Mouse (Mus musculus) lung, postnatal 36 days (tissue): Measurements from ENCODE around the gene Ikzf1.

Experiments used
- DNase-seq: peaks from one replicate; pipeline ENCODE4 v3.0.0; 2022; ENCODE audit warnings: mixed read lengths

Ikzf1 gene

DNA sequence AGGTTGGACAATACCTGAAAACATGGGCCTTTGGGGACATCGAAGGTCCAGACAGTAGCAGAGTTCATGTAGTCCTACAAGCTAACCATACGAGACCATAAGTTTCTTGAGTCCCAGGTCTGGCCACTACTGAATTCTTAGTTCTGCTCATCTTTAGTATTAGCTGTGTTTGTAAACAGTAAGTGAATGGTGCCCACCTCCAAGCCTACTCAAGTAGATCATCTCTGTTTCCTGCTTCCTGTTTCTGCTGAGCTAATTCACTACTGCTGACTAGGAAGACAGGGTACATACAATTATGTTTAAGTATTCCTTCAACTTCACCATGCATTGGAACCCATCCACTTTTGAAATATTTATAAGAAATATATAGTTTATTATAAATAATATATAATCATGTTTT, 83.3 kb downstream of the Ikzf1 start:
- DNase-seq = no peak

GRCm38 (mm10) chr11:11769281-11769680, 84.5 kb downstream of the Ikzf1 start:
- no peak for DNase-seq

DNA sequence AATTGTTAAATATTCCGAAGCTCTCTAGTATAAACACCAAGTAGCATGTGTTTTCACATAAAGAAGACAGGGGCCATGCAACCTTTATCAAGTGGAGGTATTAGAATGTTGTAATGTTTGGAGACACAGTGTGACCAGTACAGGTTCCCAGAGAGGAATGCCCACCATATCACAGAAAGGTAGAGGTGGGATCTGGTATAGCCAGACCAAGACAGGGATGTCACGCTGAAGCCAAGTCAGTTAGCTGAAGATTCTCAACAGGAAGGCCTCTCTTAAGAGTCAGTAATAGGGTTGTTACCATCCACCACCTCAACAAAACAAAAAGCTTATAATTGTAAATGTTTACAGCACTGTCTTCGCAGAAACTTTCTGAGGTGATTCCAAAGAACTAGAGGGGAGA, 85.9 kb downstream of the Ikzf1 start:
- DNase-seq = no peak

DNA sequence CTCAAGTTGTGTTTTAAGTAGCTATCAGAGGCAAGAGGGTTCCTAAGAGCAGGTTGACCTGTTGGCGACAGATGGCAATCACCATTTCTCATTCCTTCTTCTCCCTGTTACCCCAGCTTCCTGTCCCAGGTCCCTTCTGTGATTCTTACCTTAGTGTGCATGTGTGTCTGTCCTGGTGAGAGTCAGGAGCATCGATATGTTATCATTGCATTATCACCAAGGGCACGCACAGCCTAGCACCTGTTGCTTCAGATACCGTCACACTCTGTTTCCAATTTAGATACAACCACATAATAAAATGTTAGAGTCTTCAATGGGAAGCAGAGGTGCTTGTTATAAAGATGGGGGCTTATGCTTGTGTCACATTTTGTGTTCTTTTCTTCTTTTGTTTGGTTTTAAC, 87.4 kb downstream of the Ikzf1 start:
- DNase-seq = no peak

GRCm38 (mm10) chr11:11774384-11774783, 89.6 kb downstream of the Ikzf1 start:
- DNase-seq = no peak

- DNase-seq = no peak
These were observed 90.1 kb downstream of the Ikzf1 start for GRCm38 (mm10) chr11:11774893-11775292.

DNA sequence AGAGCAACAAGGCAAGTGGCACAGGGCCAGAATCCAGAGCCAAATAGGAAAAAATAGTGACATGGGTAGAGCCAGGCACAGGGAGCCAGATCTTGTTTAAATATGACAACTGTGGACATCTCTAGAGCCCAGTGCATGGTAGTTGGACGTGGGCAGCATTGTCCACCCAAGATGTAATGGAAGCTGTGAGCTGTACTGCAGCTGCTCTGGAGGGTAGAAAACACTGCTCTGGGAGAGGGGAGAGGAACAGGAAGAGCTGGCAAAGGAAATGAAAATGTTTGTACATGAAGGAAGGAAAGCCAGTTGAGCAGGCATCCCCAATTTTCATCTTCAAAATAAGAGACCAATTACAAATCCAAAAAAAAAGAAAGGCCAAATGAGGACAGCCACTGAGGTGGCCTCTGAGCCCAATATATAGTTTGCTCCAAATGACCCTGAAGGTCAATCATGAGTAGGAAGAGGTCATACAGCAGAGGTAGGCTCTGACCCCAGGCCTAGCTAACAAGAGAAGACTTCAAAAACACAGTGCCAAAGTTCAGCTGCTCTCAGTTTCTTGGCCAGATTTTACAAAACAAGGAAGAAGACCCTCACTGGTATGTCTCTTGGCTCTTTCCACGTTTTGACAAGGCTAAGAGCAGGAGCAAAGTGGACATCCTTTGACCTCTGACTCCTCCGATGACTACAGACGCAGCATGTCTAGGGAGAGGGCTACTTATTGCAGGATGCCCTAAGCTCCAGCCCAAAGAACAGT, 91.4 kb downstream of the Ikzf1 start:
- no peak for DNase-seq

- no peak for DNase-seq
These were observed 92.0 kb downstream of the Ikzf1 start for GRCm38 (mm10) chr11:11776822-11777174.

DNA sequence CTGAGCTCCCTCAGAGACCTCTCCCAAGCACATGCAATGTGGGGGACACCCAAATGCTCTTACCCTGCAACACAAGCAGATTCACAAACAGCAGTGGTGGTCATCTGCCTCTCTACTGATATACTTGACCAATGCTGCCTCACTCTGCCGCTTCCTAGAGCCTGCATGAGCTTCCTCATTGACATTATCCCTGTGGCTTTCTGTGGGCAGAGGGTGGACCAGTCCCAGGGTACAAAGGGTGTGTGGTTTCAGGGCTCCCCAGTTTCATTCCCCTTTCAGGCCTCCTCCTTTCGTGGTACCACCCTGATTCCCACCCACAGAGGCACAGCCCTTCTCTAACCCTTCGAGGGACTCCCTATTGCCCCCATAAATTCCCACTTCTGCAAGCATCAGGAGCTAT, 92.4 kb downstream of the Ikzf1 start:
- DNase-seq = peak; percentile 22

DNA sequence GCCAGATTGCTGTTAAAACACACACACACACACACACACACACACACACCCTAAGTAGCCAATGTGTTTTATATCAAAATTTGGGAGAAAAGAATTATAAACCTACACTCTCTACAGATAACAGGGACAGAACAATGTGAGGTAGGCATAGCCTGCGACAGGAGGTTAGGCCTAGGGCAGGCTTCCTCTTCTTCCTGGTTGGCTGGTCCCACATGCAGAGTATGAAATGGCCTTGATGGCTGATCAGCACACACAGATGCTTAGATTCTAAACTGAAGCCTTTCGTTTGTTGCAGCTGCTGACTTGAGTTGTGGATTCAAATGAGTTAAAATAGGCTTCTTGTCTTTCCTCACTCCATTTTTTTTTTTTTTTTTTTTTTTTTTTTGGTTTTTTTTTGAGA, 93.0 kb downstream of the Ikzf1 start:
- no peak for DNase-seq

DNA sequence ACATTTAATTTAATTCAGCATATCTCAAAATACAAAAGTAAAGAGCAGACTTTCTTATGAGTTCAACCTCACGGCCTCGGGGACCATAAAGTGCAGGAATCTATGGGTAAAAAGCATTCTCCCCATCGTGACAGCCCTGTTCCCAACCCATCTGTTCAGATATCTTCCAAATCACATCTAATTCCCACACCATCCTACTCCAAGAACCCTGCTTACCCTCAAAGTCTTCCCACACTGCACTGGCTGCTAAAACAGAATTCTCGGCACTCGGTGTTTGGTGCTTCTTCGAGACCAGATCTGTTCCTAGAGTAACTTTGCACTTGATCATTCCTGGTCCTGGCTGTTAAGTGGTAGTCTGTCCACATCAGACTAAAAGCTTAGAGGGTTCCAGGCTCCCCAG, 93.5 kb downstream of the Ikzf1 start:
- no peak for DNase-seq

DNA sequence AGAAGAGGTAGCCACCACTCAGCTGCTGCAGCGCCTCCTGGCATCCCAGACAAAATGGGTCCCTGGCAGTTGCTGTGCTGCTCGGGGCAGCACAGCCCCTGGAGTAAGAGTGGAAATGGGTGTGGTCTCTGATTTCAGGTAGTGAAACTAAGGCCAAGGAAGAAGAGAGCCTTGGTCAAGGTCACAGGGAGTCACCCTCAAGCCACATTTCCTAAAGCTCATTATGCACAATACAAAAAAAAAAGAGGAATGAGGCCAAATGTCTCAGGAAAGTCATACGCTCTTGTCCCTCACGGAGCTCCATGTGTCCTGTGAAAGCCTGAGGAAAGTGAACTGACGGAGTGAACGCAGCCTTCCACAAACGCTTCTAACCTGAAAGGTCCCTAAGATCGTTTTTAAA, 96.9 kb downstream of the Ikzf1 start:
- DNase-seq = no peak

DNA sequence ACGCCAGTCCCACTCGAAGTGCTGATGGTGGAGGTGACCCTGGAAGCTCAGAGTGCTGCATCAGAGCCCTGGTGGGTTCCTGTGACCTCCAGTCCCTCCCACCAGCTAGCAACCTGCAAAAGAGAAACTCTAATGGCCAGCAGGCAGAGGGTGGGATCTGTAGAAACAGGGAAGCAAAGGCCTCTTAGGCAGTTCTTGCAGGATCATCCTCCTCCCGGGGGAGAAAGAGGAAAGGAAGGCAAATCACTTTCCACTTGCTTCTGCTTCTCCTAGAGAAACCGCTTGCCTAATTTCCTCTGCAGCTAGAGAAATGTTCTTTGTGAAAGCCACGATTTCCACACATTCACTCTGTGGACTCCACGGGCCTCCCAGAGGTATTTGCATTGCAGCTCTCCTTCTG, 100.7 kb downstream of the Ikzf1 start:
- DNase-seq = peak; percentile 38

GRCm38 (mm10) chr11:11788521-11788974, 103.7 kb downstream of the Ikzf1 start:
- DNase-seq = peak; percentile 88

DNA sequence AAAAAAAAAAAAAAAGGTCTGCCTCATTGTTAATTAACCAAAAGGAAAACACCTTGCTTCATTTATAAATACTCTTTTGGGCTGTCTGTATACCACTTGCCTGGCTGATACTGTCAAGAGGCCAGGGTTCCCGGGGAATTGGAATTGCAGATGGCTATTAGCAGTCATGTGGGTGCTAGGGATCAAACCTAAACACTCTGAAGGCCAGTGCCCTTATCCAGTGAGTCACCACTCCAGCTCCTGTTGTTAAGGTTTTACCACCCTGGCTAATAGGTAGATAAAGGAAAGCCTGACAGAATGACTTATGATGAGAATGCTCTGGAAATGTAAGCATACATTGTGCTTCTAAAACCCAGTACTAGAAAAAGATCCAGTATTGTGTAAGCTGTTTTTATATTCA, 109.8 kb downstream of the Ikzf1 start:
- no peak for DNase-seq

GRCm38 (mm10) chr11:11798690-11799089, 113.9 kb downstream of the Ikzf1 start:
- DNase-seq = no peak

DNA sequence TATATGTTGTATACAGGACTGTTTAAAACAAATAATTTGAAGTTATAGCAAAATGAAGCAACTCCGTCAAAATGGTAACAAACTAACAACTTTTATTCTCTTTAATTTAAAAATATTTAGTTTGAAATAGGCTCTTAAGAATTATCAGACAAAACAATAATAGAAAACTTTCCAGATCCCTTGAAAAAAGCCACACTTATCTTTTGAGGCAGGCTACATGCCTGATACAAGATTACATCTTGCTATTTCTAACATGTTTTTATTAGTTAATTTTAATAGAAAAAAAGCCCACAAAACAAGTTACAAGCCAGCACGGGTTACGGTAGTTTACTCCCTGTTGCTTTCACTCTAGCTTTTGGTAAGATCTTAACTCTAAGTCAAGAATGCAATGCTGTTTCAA, 115.5 kb downstream of the Ikzf1 start:
- no peak for DNase-seq

DNA sequence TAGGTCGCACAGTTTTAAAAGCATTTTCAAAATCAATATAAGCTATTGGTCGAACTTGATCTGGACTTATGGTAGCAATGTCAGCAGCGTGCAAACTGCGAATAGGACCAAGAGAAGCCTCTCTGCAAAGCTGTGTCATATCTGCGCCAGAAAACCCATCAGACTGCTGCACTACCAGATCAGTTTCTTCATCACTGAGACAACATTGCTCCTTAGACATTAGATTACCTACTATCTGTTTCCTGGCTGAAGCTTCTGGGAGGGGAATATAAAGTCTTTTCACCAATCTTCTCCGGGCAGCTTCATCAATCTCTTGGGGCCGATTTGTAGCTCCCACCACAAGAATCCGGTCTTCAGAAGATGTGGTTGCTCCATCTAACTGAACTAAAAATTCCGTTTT, 116.3 kb downstream of the Ikzf1 start:
- DNase-seq = no peak

DNA sequence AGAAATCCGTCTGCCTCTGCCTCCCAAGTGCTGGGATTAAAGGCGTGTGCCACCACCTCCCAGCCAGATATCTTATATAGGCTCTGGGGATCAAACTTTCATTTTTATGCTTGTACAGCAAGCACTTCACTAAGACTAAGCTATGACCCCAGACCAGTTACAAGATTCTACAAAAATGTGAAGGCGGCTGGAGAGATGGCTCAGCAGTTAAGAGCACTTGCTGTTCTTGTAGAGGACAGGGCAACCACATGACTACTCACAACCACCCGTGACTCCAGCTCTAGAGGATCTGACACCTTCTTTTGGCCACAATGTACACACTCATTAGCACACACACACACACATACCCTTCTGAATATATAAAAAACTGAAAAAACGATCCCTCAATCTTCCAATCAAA, 119.6 kb downstream of the Ikzf1 start:
- DNase-seq = no peak

DNA sequence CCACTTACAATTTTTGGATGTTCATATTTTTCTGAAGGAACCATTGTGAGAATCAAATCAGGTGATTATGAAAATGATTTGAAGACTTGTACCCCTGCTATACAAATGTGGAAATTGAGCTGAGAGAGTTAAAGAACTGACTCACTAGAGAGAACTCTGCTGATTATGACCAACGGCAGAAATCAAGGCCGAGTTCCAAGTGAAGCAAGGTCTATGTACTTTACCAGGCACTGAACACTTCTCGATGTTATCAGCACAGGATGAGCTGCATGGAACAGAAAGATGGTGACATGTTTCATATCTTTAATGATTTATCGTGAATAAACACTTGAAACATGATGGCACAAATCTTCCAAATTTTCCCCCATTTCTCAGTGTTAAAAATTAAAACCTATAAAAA, 121.1 kb downstream of the Ikzf1 start:
- DNase-seq = no peak

DNA sequence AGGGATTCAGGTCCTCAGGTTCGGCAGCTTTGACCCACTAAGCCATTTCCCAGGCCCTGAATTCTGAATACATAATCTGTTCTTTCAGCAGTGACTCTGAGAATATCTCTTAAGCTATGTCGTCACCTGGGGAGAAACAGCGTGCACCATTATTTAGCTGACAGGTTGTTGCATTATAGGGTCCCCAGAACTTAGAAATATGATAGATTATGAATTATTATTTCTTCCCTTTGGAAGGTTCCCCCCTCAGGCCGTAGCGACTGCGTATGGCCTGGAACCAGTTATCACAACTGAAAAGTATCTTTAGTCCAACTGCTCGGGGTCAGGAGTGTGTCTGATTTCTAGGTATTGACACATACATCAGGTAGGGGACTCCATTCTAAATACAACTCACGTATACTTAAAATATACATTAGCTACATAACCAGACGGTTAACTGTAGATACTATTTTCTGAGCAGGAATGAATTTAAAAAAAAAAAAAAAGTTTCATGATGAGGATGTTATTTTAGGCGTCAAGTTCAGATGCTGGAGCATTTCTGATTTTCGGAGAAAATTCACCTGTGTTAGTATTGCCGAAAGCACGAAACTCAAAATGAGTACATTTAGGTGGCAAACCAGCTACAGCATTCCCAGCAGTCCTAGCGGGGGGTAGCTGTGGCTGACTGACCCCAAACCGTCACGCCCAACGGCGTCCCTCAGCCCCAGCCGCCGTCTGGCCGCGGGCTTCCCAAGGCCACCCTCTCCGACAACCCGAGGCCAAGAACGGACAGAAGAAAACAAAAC, 123.4 kb downstream of the Ikzf1 start:
- no peak for DNase-seq

DNA sequence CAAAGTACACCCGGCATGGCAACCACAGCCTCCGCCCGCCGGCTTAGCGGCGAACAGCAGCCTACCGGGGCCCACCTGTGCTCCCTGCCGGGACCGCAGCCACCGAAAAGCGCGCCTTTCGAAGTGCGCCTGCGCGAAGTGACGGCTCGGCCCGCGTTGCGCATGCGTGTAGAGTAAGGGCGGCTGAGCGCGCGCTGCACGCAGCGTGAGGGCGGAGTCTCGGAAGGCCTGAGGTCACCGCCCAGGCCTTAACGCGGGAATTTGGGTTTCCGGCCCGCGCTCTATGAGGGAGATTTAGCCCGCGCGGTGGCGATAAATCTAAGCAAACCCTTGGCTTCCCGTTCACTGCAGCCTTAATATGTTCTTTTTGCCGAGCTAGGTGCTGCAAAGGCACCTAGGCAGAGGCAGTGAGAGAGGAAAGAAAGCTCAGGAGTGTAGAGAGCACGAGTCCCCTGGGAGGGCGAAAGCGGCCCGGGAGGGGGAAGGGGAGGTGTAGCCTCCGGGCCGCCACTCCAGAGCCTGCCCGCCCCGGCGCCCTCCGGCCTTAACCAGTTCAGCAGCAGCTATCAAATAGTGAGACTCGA, 124.1 kb downstream of the Ikzf1 start, which contains the start of gene Fignl1:
Fignl1 (minus strand) TSS at position 143 of the 584 bp plus-strand sequence.
- peak; percentile 95 for DNase-seq

DNA sequence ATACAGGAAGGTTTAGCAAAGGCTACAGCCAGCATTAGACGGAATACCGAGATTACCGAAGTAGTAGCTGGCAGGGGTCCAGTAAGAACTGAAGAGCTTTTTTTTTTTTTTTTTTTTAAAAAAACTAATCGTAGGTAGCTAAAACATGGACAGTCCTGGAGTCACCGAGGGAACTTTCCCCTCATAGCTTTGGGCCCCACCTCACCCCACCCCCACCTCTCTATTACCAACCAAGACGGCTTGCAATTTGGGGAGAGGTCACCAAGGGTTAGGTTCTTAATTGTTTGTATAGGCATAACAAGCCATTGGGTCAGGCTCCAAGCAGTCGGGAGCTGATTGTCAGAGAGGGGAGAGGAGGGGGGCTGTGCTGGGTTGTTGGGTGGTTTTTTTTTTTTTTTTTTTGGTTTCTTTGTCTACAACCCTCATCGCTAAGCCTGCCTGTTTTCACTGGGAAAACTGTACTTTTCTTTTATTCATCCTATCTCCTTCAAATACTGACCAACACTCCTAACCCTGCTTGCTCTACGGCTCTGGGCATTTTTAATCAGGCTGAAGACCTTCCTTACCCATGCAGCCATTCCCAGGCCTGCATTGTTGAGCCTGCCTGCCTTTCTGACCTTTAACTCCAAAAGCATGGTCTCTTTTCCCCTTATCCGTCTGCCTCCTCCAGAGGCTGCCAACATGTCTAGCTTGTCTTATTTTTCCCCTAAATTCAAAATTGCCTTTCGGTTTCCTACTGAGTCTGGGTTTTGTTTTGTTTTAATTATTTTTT, 124.8 kb downstream of the Ikzf1 start:
- DNase-seq = no peak
